Mouse (Mus musculus) megakaryocyte, embryonic 14.5 days (primary cell): ENCODE measurements around the gene Ankar.

Experiments
- FLI1 ChIP-seq: IDR thresholded peaks from 2 replicates; pipeline ENCODE4 v1.6.1; 2012; ENCODE audit warnings: low read length, inconsistent platforms, mixed read lengths
- GATA1 ChIP-seq: IDR thresholded peaks from 3 replicates; pipeline ENCODE4 v1.6.1; 2012; ENCODE audit warnings: mixed read lengths, low read length, inconsistent platforms, borderline replicate concordance

- TF ChIP-seq GATA1 (no peak), FLI1 (no peak)
These were observed 41.0 kb upstream of the Ankar start for GRCm38 (mm10) chr1:72741406-72741805.
